Mouse (Mus musculus): ENCODE results near the gene Ilf2.

Gene Ilf2

DNA sequence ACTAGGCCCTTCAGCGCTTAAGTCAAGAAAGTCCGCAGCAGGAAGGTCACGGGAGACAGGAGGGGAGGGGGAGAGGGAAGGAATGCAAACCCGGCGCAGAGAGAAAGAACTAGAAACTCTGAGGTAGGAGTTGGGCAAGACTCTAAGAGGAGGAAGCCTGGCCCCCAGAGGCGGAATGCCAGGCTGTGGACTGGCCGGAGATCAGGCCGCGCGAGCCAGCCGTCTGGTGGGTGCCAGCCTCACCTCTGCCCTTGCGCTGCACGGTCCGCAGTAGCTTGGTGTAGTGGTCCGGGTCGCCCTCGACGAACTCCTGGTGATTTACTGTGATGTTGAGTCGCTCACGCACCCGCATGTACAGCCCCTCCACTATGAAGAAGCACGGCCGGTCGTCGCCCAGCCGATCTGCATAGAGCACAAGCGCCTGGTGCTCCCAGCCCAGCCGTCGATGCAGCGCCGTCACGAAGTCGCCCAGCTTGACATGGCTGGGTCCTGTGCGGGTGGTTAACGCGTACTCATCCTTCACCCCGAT, 11.3 kb upstream of the Ilf2 start:
- no peak for DNase-seq

DNA sequence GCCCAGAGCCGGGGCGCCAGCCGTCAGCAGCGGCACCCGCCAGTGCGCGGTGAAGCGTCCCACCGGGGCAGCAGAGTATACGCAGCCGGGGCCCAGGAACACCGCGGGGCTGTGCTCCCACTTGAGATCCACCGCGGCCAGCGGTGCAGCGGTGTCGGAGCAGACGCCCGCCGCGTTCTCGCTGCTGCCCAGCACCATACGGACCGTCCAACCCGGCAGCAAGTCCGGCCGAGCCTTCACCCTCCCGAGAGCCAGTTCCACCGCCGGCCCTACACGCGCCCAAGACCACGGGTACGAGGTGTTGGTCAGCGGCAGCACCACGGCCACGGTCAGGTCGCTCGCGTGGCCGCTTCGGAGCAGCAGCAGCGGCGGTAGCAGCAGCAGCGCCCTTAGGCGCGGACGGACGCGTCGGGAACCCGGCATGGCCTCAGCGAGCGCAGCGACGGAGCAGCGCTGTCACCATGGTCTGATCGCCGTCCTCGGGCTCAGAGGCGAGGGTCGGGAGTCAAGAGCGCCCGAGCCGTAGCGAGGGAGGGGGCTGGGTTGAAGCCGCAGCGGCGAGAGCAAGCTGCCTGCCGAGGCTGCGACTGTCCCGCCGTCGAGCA, 10.7 kb upstream of the Ilf2 start:
- peak in 1 of 2 experiments; percentile 17 for DNase-seq

DNA sequence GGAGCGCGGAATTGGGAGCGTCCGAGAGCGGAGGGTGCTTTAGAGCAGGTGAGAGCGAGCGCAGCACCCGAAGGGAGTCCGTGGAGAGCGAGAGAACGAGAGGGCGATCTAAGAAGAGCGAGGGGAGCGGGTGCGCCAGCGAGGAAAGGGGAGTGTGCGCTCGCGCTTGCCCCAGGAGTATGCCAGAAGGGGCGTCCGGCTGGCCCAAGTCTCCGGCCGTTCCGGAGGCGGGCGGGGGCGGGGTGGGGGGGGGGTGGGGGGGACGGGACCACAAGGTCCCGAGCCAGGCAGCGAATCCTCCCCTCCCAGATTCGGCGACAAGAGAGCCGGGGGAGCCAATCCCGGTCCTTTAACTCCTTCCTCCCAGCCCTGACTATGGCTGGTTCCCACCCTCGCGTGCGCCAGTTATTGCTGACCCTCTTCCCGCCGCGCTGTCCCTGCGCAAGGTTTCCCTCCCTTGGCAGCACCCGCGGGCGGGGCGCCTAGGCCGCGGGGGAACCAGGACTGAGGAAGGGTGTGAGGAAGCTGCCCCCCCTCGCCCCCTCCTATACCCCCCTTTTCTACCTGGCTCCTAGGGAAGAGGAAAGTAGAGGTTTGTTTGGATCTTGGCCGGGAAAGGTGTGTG, 10.1 kb upstream of the Ilf2 start, which contains the start of gene Npr1:
Gene Npr1 (minus strand): TSS at position 181 of the 625 bp plus-strand sequence.
- peak; percentile 39 to 51 for DNase-seq

DNA sequence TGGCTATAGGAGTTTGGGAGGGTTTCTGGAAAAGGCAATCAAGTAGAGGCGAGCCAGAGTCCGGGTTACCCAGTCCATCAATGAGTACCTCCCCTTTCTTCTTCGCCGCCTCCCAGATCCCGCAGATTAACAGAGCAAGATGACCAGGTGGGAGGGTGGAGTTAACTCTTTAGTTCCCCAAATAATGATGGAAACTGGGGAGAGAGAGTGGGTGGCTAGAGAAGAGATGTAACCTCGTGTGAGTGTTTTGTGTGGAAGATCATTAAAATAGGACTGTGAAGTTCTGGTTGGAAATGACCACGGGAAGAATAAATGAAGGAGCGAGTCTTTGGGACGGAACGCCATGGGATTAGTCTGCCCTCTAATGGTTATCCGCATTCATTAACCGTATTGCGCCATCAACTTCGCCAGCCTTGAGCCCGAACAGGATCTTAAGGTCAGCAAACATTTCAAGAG, 9.6 kb upstream of the Ilf2 start:
- peak; percentile 72 to 76 for DNase-seq

DNA sequence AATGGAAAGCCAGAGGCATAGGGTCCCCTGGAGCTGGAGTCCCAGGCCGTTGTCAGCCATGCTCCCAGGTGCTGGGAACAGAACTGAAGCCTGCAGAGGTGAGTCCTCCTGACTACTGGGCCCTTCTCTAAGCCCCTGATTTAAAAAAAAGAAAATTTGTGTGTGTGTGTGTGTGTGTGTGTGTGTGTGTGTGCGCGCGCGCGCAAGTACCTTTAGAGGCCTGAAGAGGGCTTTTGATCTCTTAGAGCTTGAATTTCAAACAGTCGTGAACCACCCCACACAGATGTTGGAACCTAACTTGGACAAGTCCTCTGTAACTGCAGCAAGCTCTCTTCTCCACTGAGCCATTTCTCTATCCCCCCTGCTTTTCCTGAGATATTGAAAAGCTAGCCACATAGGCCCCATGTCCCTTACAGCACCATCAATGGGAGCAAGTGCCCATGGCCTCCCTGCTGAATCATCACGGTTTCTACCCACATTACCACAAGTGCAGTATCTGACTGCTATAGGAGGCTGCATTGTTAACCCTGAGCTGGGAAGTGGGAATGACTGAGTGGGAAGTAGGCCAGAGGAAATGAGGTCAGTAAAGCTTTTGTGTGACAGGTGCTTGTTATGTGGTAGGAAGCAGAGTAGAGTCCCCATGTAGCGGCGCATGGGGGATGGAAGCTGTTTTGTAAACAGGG, 8.2 kb upstream of the Ilf2 start:
- no peak for DNase-seq

DNA sequence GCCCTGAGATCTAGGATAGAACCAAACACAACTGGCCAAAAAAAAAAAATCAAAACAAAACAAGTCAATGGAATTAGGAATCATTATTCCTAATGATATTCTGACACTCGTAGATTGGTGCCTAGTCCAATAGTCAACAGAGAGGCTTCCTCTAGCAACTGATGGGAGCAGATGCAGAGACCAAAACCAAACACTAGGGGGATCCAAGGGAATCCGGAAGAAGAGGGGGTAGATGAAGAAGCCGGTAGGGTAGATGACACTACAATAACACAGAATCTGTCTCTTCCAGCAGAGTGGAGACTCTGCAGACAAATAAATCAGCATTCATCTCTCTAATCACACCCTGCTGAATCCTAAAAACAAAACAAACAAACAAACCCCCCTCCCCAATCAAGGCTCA, 3.7 kb upstream of the Ilf2 start:
- peak; percentile 55 to 69 for DNase-seq

DNA sequence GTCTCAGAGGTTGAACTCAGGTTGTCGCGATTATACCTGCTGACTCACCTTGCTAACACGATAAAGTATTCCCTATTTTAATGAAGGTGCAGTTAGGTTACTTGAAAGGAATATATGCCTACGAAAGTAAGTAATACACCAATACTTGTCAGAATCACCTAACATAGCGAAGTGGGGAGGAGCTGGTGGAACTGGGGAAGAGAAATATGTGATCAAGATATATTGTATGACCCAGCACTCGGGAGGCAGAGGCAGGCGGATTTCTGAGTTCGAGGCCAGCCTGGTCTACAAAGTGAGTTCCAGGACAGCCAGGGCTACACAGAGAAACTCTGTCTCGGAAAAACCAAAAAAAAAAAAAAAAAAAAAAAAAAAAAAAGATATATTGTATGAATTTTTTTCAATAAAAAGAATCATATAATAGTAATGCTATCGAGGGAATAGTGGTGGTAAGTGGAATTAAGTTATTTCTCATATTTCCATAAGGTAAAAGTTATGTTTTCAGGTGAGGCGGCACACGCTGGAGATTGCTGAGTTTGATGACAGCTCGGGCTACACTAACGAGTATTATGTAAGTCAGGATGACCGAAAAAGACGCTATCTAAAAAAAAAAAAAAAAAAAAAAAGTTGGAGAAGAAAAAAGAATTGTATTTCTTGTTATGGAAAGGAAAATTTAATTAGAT, 635 bp upstream of the Ilf2 start:
- no peak for DNase-seq

DNA sequence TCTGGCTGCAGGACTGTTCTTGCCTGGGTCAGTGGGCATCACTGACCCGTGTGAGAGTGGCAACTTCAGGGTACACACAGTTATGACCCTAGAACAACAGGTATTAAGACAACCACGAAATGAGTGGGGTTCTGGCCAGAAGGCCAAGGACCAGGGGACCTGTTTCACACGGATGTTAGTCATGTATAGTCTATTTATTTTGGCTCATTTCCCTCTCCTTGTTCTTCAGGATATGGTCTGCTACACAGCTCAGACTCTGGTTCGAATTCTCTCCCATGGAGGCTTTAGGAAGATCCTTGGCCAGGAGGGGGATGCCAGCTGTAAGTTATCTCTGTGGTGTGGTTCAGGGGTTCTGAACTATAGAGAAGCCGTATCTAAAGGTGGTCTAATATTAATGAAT, 11.1 kb downstream of the Ilf2 start:
- DNase-seq = no peak

DNA sequence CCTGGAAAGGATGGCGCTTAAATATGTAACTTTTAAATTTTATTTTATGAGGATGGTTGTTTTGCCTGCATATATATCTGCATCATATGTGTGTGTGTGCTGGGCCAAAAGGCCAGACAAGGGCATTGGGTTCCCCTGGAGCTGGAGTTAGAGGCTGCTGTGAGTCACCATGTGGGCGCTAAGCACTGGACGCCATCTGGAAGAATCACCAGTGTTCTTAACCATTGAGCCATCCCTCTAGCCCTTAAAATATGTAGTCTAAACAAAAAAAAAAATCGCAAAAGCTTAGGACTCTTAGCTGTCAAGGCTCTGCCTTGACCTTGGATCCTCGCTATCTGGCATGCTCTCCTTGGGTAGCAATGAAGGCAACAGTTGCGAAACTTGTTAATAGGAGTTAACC, 12.7 kb downstream of the Ilf2 start:
- DNase-seq = no peak

DNA sequence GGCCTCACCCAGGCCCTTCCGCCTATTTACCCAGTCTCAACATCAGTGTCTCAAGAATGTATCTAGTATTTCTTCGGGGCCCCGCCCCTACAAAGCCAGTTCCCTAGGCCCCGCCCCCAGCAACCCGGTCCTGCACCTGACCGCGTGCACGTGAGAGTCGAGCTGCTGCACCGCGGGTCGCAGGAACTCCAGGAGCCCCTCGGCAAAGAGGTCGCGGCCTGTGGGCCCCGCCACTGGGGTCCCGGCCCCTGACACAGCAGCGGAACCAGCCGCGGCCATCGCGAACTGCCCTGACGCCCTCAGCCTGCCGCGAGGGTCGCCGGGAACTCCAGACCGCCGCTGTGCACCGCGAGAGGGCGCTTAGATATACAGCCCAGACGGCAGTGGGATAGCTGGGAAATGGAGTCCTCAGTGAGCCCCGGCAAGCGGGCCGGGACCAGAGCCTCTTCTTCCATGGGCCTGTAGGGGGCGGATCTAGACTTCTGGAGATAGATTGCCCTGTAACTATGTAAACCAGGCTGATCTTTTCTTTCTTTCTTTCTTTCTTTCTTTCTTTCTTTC, 14.8 kb downstream of the Ilf2 start, which contains the start of gene Snapin:
Gene Snapin (minus strand): TSS at position 338 of the 561 bp plus-strand sequence.
- peak; percentile 95 to 97 for DNase-seq

DNA sequence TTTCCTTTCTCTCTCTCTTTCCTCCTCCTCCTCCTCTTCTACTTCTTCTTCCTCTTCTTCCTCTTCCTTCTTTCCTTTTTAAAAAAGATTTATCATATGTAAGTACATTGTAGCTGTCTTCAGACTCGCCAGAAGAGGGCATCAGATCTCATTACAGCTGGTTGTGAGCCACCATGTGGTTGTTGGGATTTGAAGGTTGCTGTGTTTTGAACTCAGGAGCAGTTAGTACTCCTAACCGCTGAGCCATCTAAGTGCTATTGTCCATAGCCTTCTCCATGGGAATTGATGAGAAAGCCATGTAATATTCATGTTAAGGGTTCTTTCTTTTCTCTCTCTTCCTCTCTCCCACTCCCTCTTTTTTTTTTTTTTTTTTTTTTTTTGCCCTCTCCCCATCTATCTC, 15.4 kb downstream of the Ilf2 start:
- peak in 1 of 2 experiments; percentile 45 for DNase-seq

DNA sequence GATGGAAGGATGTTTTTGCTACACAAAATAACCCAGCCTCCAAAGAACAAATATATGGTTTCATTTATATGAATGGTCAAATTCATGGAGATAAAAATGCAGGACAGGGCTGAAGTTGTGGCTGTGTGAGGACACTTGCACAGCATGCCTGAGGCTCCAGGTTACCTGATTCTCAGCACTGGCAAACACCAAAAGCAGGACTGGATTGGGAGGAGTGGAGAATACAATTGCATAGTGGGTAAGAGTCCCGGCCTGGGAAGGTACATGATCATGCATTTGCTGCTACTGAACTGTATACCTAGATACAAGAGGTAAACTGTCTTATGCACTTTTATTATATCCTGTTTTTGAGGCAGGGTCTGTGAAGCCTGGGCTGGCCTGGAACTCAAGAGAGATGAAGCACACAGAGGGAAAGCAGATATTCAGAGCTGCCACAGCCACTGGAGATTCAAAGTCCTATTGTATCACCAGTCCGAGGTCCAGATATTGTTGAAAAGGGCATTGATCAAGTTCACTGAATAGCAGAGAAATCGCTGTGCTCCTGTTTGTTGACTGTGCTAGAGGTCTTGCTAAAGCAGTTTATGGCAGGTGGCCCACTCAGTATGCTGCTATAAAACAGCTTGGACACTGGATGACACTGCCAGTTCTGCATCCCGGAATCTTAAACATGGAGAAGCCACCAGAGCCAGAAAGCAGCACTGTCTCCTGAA, 18.1 kb downstream of the Ilf2 start:
- DNase-seq = no peak

DNA sequence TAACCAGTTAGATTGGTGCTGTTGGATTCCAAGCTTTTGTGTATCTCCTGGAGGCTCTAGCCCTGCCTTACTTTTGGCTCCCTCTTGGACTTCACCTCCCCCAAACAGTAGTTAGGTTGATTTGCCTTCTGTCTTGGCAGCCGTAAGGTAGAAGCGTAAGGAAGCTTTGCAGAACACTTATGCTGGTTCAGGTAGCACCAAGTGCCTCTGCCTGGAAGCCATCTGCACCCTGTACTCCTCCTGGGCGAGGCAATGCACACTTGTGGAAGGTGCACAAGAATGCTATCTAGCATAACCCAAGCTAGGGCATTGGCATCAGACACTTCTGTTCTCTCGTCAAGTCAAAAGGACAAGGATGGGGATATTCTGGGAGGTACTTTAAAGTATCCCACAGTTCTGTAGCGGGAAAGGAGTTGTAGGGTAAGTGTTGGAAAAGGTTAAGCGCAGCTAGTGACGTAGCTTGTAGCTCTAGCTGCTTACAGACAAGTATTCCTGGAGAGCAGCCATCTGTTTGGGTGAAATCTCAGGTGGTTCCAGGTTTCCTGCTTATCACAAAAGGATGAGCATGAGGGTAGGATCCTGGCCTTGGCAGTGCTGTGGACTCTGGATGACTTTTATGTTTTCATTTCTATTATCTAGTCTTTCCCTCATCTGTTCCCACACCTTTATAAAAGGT, 20.1 kb downstream of the Ilf2 start:
- DNase-seq = no peak

DNA sequence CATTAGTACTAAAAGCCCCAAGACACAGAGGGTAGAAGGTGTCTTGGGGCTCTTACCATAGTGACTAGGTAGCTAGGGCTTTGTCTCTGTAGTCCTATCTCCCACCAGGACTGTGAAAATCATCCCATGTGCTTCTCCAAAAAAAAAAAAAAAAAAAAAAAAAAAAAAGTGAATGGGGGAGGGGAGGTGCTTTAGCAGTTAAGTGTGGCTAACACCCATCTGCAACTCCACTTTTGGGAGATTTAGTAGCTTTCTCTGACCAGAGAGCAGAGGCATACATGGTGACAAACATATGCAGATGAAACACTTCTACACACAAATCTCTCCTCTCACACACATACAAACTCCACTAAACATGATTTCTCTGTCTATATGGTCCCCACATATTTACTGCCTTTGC, 21.7 kb downstream of the Ilf2 start:
- no peak for DNase-seq

DNA sequence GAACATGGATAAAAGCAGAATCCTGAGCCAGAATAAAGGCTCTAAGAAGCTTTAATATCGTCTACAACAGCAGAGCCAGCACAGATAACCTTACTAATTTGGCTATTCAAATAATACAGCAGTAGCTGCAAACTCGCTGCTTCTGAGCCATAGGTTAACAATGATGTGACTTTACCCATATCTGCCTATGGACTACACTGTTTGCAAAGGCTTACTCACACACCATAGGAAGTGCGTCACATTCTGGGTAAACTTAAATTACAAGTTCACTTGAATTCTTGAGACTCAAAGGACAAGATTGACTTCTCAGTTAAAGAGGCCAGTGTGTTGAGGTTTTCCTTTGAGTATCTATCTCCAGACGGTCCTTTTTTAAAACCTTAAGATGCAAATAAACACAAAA, 27.5 kb downstream of the Ilf2 start:
- DNase-seq = no peak

DNA sequence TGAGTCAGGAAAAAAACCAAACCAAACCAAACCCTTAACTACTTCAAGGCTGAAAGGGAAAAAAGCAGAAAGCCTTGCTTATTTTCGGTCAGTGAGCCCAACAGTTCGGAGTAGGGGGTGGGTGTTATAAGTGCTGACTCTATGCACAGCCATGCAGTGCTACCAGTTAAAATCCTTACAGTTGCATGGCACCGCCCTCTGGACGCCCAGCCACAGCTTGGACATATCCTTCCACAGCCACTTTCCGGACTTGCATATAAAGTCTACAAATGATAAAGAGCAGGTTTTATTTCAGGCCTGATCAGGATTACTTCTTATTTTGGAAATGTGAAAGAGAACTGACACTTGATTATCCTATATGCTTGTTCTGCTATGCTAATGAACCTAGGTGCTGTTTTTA, 29.3 kb downstream of the Ilf2 start:
- no peak for DNase-seq

DNA sequence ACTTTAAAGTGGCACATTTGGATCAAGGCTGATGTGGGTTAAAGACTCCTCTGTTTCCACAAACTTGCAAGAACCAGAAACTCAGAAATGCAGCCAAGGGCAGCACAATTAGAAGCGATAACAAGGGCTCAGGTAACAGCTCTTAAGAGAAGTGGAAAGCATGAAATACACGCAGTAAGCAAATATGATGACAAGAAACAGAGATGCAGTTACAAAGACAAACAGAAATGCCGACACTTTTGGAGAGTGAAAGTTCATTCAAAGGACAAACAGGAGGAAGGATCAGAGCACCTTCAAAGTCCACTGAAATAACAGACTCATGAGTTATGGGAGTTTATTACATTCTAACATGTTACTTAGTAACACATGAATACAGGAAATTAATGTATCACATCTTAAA, 30.4 kb downstream of the Ilf2 start:
- no peak for DNase-seq

DNA sequence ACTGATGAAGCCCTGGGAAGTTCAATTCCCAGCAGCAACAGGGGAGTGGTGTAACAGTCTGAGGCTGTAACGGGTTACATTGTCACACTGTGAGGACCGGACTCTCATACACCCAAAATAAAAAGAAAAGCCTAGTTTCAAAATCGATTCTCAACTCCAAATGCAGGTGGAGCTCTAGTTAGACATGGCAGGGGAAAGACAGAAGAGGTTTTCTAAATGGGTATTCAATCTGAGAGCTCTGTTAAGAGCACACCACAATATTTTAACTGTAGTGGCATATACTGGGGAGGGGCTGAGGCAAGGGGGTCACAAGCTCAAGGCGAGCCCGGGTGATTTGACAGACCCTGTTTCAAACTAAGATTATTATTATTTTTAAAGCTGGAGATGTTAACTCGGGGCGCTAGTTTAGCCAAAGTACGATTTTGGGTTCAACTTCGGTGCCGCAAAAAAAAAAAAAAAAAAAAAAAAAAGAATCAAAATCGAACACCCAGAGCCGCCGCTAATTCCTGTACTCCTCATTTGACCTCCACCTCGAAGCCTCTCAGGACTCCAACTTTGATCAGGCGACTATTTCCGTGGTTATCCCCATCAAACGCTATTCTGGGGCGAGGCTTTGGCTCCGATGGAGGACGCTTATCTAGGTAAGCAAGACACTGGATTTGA, 32.5 kb downstream of the Ilf2 start:
- DNase-seq = no peak

DNA sequence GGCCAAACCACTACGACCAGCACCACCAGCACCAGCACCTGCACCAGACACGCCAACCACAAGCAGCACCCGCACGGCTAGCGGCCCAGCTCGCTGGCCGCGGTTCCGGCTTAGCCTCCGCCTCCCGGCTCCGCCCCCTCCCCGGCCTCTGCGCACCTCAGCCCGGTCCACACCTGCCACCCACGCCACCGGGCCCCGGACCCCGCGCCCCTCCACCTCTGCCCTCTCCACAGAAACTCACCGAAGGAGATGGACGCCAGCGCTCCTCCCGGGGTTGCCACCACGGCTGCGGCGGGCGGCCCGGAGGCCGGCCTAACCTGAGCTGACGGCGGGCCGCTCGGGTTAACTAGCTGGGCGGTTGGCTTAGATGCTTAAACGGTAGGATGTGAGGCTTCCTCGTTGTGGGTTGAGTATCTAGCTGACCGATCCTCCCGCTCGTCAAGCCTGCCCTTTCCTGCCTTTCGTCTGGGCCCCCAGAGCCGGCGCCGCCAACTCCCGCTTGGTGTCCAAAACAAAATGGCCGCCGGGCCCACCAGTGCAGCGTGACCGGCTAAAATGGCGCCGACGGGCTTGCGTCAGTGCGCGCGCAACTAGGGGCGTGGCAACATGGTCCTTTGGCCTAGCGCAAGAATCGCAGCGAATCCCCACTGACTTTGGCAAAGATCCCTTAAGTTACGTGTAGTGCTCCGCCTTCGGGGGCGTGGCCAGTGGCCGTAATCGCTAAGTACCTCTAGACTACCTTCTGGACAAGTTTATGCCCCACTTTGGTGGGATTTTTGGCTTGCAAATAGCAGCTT, 33.2 kb downstream of the Ilf2 start, which contains the start of gene Chtop:
Gene Chtop (minus strand): TSS at position 549 of the 797 bp plus-strand sequence.
- peak; percentile 99 to 100 for DNase-seq

DNA sequence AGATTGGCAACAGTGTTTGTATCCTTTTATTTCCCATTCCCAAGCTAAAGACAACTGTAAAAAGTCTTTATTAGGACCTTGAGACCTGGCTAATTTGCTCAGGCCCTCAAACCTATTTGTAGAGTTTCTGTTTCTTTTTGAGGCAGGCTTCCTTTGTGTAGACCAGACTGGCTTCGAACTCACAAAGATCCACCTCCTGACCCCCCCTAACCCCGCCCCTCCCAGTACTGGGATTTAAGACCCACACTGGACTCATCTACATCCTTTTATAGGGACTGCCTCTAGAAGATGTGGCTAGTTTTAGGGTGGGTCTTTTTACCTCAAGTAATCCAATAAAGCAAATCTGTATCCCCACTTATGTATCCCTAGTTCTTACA, 33.8 kb downstream of the Ilf2 start:
- DNase-seq = no peak
